In the genomic region with DNA sequence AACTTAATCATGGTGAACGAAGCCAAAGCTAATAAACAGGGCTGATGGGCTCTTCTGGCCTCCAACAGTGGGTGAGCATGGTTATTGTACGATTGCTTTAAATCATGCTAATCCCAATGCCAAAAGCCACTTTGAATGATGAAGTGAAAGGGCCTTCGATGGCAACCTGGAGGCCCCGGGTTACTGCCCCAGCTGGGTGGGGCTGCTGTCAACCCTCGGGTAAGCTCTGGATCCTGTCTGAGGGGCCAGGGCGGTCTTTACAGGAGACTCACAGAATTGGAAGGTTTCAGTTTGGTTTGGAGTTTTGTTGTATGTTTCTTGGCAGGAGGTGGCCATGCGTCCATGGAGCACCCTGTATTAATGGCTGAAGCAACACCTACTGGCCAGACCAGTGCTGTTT, we compare ENCODE assay signal across 16 mouse cellular contexts.
"Had no signal": no experiment of that assay in that cellular context is flagged by ENCODE, and none has a peak within 500 bp of the region (broad histone marks: within the 10 kb centered on the region; RNA-seq: fewer than 3 reads in every experiment).

No protein-coding gene starts in this region.

- H3K4me3 ChIP-seq: neural tube, embryonic 13.5 days; neural tube, embryonic 15.5 days; stomach, embryonic 15.5 days had no signal

- H3K27me3 ChIP-seq: neural tube, embryonic 13.5 days; neural tube, embryonic 15.5 days; stomach, embryonic 15.5 days had no signal

- H3K4me2 ChIP-seq: neural tube, embryonic 13.5 days; neural tube, embryonic 15.5 days; stomach, embryonic 15.5 days had no signal

- H3K4me1 ChIP-seq: neural tube, embryonic 13.5 days; stomach, embryonic 15.5 days had no signal

- H3K27ac ChIP-seq: neural tube, embryonic 13.5 days; neural tube, embryonic 15.5 days; stomach, embryonic 15.5 days; stomach, postnatal 0 days had no signal

- H3K9me3 ChIP-seq: neural tube, embryonic 13.5 days; neural tube, embryonic 15.5 days; stomach, embryonic 15.5 days had no signal

- DNase-seq: retina, postnatal 1 day; right cerebral cortex, adult 18-20 months; right cerebral cortex, postnatal 14 days; right cerebral cortex, postnatal 25 days; right cerebral cortex, postnatal 4 days; spleen, adult 18-20 months; thymus, adult 18-20 months; thymus, adult 2 months; thymus, postnatal 14 days; thymus, postnatal 25 days; thymus, postnatal 36 days; thymus, postnatal 4 days had no signal

- H3K9ac ChIP-seq: neural tube, embryonic 13.5 days; neural tube, embryonic 15.5 days; stomach, embryonic 15.5 days had no signal

- H3K36me3 ChIP-seq: neural tube, embryonic 13.5 days; neural tube, embryonic 15.5 days; stomach, embryonic 15.5 days had no signal
